Comparison of ENCODE assay signal across 13 mouse cellular contexts in the genomic region with DNA sequence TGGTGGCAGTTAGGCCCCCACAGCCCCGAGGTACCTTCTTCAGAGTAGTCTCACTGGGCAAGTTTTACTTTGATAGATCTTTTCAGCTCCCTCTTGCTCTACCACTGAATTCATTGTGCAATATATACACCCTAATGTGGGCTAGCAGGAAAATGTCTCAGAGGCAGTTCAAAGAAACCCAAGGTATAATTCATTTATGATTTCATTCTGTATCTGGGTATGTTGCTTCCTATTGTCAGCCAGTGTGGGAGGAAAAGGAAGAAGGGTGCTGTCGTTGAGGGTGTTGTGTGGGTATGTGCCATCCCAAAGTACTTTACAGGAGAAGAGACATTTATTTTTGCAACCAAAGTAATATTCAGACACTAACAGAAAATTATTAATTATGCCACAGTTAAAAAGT.
"Had no signal": no experiment of that assay in that cellular context is flagged by ENCODE, and none has a peak within 500 bp of the region (broad histone marks: within the 10 kb centered on the region; RNA-seq: fewer than 3 reads in every experiment).

No protein-coding gene starts in this region.

- H3K36me3 ChIP-seq: liver, embryonic 13.5 days; neural tube, embryonic 12.5 days; neural tube, embryonic 15.5 days; stomach, embryonic 15.5 days had no signal

- H3K4me1 ChIP-seq: liver, embryonic 13.5 days had no signal

- H3K4me3 ChIP-seq: liver, embryonic 13.5 days; neural tube, embryonic 12.5 days; neural tube, embryonic 15.5 days; stomach, embryonic 15.5 days had no signal

- H3K27me3 ChIP-seq: liver, embryonic 13.5 days; neural tube, embryonic 12.5 days; neural tube, embryonic 15.5 days; stomach, embryonic 15.5 days had no signal

- DNase-seq: kidney, adult 18-20 months; kidney, adult 9 months; kidney, postnatal 14 days; liver, embryonic 13.5 days; lung, adult 2 months; lung, postnatal 14 days; lung, postnatal 4 days; midbrain, embryonic 14.5 days; right cerebral cortex, adult 18-20 months; thymus, postnatal 25 days had no signal

- H3K27ac ChIP-seq: liver, embryonic 13.5 days; neural tube, embryonic 12.5 days; neural tube, embryonic 15.5 days; stomach, embryonic 15.5 days had no signal
